Mouse (Mus musculus): ENCODE data around the gene Polr2a.

Gene Polr2a

DNA sequence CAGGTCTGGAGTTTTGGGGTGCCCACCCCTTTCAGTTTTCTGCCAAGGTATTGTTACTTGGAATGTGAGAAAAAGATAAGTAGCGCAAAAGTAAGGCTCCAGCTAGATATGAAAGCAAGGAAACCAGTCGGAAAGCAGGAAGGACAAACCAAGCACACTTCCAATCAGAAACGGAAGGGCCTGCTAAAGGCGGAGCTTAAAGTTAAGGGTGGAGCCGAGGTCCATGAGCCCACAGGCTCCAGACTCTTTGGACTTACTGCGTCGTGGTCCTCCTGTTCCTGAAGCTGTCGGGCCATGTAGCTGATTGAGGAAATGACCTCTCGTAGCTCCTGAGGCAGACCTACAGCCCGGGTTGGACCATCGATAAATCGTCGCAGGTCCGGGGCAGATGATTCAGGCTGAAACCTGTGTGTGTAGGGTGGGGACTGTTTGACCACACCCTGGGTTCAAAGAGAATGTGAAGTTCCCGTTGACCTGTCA, 26.4 kb upstream of the Polr2a start:
- in situ Hi-C loops (cut with MseI, MboI), result no loop called here

DNA sequence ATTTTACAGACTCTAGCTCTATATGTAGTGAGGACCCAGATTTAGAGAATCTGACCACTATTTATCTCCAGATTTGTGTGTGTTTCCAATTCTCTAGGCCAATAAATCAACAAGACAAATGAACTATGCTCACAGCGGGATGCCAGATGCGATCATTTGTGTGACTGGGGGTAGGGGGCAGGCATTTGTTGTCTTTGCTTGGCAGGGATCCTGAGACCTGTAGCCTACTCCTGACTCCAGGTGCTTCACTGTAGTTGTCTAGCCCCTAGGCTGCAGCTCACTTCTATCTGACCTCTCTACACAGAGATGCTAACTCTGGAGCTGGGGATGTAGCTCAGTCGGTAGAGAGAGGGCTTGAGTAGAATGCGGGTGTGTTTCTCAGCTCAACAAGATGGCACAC, 23.4 kb upstream of the Polr2a start:
- in situ Hi-C loops (cut with MseI, MboI), result no loop called here

DNA sequence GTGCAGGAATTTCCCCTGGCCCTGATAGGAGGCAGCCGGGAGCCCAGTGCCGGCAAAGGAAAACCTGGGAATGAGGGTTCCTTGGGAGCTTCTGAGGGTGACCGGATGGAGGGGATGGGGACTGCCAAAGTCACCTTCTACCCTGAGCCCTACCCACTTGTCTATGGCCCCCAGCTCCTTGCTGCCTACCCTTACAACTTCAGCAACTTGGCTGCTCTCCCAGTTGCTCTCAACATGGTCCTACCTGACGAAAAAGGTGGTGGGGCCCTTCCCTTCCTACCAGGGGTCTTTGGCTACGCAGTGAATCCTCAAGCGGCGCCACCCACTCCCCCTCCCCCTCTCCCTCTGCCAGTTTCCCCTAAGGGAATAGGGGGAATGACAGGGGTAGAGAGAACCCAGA, 20.5 kb upstream of the Polr2a start:
- in situ Hi-C loops (cut with MseI, MboI), result no loop called here

DNA sequence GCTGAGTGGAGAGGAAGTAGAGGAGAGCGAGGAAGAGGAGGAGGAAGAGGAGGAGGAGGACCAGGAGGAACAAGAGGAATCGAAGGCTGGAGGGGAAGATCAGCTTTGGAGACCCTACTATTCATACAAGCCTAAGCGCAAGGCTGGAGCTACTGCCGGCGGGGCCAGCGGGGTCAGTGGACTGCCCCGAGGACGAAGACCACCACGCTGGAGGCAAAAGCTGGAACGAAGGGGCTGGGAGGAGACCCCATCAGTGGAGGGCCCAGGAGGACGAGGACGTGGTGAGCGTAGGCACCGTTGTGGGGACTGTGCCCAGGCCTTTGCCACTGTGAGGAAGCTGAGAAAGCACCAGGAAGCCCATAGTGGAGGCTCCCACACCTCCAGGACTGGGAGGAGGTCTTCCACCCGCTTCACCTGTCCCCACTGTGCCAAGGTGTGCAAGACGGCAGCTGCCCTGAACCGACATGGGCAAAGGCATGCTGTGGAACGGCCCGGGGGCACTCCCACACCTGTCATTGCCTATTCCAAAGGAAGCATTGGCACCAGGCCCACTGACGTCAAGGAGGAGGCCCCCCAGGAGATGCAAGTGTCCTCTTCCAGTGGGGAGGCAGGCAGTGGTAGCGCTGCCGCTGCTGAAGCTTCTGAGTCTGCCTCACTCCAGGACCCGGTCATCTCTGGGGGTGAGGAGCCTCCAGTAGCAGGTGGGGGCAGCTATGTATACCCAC, 20.0 kb upstream of the Polr2a start:
- in situ Hi-C loops (cut with MseI, MboI), result no loop called here

DNA sequence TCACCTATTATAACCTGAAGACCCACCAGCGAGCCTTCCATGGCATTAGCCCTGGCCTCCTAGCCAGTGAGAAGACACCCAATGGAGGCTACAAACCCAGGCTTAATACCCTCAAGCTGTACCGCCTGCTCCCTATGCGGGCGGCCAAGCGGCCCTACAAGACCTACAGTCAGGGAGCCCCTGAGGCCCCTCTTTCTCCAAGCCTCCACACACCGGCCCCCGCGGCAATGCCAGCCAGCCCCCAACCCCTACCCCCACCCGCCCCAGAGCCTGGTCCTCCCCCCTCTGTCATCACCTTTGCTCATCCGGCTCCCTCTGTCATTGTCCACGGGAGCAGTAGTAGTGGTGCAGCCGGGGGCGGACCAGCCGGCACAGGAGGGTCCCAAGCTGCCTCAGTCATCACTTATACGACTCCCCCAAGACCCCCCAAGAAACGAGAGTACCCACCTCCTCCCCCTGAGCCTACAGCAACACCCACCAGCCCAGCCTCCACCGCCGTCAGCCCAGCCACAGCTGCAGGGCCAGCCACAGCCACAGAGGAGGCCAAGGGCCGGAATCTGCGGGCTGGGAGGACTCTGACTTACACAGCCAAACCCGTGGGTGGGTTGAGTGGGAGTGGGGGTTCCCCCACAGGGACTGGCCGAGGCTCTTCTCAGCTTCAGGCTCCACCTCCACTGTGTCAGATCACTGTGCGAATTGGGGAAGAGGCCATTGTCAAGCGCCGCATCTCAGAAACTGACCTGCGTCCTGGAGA, 19.2 kb upstream of the Polr2a start:
- in situ Hi-C loops (cut with MseI, MboI), result no loop called here

DNA sequence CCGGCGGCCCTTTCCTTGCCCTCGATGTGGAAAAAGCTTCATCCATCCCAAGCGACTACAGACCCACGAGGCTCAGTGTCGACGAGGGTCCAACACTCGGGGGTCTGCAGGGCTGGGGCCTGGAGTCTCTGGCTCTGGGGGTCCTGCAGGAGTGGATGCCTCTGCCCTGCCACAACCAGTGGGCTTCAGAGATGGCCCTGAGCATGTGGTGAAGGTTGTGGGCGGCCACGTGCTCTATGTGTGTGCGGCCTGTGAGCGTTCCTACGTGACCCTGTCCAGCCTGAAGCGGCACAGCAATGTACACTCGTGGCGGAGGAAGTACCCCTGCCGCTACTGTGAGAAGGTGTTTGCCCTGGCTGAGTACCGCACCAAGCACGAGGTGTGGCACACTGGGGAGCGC, 18.1 kb upstream of the Polr2a start:
- in situ Hi-C loops (cut with MseI, MboI), result no loop called here

DNA sequence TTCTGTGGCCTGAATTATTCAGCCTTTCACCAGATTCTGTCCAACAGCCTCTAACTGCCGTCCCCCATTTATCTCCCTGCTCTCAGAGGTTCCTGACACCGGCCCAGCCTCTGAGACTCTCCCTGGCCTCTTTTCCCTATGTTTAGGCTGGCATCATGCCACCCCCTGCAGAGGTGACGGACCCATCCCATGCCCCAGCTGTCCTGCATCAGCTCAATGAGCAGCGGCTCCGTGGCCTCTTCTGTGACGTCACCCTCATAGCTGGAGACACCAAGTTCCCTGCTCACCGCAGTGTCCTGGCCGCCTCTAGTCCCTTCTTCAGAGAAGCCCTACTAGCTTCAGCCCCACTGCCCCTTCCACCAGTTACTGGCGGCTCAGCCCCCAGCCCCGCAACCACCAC, 17.3 kb upstream of the Polr2a start:
- in situ Hi-C loops (cut with MseI, MboI), result no loop called here

DNA sequence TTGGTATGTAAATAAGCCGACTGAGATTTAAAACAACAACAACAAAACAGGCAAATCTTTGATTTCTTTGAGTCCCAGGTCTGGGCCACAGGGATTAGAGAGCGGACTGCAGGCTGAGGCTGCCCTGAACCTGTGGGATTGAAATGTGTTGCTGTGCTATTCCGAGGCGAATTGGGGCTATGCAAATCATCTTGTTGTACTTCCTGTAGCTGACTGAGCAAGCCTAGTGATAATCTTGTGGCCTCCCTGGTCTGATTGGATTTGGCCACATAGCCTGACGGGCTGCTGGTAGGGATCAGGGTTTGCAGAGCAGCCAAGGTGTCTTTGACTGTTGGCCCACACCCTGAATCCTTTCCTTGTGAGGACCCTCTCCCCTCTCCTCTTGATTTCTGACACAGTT, 16.5 kb upstream of the Polr2a start:
- in situ Hi-C loops (cut with MseI, MboI), result no loop called here

DNA sequence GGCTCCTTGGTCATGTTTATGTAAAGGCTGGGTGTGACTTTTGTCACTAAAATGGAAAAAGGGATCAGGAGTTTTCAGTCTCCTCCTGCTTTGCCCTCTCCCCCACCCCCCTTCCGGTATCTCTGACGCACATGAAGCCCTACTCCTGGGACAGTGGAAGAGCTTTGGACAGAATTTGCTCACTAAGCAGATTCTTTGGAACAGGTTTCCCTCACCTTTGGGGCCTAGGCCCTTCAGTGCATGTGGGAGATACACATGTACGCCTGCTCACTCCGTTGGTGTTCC, 9.1 kb upstream of the Polr2a start:
- in situ Hi-C loops (cut with MseI, MboI), result no loop called here

DNA sequence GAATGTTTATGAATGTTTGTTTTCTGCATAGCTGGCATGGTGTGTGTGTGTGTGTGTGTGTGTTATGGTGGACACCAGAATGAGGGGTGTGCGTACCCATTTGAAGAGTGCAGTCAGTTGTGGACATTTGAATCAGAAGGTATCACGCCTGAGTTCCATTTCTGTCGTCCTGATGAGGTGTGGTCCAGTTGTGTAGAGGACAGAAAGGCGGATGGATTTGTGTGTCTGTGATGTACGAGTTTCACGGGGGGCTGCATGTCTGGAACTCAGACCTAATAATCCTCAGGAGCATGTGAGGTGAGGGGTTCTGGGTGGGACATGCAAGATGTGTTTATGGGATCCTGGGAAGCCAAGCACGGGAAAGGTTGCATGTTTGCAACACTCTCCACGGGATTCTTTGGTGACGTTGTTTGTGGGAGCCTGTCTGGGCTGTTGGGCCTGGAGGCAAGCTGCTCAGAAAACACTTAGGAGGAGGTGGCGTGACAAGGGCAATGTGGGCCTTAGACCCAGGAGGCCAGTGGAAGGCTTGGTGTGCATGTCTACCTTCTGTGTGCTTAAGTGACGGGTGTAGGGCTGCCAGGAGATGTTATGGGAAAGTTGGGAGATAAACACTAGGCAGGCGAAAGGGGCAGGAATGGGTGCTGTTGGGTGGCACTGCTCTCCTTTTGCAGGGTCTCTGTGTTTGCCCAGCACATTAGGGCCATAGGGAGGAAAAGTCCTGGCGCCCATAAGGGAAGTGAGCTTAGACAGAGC, 8.6 kb upstream of the Polr2a start:
- in situ Hi-C loops (cut with MseI, MboI), result no loop called here

DNA sequence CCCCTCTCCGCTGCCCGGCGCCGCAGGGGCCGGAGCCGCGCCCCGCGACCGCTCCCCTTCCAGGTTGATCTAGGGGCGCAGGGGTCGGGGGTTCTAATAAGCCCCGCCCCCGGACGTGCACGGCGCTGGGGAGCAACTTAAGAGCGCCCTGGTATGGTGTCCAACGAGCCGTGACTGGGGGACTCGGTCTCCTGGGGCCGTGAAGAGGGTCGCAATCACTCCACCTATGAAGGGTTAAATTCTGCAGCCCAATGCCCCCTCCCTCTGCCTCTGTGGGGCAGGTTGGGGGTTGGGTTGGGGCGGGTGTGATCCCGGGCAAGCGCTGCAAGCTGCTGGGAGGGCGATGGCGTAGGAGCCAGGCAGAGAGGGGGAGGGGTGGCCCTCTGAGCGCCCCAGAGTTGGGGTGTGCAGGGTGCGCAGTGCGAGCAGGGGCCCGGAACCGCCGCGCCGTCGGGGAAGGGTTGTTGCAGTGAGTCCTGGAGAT, 7.7 kb upstream of the Polr2a start:
- in situ Hi-C loops (cut with MseI, MboI), result no loop called here

DNA sequence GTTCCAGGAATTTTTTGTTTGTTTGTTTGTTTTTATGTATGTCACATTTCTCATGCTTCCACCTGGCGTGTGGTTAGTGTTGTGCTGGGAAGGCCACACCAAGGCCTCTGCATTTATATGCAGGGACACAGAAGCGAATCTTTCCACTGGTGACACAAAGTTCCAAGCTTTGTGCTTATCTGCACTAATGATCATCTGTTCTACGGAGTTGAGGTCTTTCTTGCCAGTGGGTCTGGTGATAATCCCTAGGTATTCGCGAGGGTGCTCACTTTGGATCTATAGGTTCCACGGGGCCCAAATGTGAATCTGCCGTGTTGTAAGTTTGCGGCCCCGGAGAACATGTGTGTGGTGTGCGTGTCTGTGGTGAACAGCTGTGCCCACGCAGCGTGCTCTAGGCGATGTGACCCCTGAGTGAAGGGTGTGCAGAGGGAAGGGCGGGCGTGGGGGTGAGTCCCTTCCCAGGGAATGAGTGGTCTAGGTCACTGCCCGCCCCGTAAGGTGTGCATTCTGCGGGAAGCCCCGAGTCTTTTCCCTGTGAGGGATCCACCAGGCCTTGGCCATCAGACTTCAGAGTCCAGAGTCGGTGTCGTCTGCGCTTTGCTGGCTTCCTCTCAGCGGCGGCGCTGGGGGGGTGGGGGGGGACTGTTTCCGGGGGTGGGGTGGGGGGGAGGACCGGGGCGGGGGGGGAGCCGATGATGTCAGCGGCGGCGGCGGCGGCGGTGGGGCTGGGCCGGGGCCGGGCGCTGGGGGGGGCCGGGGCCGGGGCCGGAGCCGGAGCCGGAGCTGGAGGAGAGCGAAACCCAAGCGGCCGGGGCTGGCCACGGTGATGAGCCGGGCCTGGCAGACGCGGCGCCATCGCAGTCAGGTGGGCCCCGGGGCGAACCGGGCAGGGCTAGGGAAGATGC, 7.0 kb upstream of the Polr2a start, which contains the start of gene Zbtb4:
Zbtb4 (plus strand) TSS at position 692 of the 905 bp plus-strand sequence.
- in situ Hi-C loops (cut with MseI, MboI), result no loop called here

DNA sequence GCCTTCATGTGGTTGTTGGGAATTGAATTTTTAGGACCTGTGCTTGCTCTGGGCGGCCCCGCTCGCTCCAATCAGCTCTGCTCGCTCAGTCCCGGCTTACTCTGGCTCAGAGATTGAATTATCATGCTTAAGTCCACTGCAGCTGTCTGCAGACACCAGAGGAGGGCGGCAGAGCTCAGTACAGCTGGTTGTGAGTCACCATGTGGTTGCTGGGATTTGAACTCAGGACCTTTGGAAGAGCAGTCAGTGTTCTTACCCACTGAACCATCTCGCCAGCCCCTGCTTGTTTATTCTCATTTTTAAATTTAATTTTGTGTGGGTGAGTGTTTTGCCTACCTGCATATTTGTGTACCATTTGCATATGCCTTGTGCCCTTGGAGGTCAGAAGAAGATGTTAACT, 5.1 kb upstream of the Polr2a start:
- in situ Hi-C loops (cut with MseI, MboI), result no loop called here

DNA sequence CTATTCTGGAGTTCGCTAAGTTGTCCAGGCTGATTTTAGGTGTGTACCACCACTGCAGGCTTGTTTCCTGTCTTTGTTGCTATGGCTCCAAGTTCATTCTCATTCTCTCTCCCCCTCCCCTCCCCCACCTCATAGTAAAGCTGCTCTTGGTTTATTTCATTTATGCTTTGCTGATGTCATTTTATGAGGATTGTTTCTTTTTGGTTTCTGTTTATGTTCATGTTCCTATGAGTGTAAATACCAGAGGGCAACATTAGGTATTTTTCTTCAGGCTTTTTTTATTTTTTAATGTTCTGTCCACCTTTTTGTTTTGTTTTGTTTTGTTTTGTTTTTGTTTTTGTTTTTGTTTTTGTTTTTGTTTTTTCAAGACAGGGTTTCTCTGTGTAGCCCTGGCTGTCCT, 3.4 kb upstream of the Polr2a start, which contains the start of gene Slc35g3:
Slc35g3 (minus strand) TSS at position 101 of the 400 bp plus-strand sequence.
- in situ Hi-C loops (cut with MseI, MboI), result no loop called here

DNA sequence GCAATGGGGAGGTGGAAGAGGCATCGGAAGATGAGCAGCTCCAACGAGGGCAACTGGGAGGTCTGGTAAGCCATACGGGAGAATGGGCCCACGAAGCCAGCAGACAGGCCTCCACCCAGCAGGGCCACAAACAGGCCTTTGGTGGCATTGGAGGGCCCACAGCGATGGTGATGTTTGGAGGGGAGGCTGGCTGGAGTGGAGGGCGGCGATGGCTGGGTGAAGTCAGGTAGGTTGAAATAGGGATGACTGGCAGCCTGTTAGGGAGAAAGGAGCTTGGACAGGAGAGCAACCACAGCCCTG, 2.4 kb upstream of the Polr2a start:
- in situ Hi-C loops (cut with MseI, MboI), result no loop called here

DNA sequence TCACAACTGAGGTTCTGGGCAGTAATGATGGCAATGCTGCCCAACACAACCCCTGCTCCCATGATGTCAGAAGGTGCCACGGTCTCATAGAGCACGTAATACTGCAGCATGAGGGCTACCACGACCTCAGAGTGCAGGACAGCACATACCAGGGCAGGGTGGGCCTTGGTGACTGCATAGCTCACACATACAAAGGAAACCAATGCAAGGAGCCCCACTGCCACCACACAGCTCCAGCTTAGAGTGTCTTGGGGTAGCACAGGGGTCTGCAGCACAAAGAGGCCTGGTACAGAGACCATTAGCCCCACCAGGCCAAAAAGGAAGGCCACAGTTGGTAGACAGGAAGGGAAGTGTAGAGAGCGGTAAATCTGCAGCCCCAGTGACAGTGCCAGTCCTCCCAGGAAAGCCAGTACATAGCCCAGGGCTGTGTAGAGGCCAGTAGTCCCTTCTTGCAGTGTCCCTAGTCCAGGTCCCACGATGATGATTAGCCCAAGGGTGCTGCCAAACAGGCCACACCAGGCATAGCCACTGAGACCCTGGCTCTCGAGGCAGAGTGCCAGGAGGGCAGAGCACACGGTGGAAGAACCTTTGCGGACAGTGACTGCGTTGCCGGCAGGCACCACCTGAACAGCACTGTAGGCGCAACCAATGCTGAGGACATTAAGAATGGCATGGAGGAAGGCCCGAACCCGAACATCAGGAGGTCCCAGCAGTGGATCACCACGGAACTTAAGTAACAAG, 1.9 kb upstream of the Polr2a start:
- in situ Hi-C loops (cut with MseI, MboI), result no loop called here

DNA sequence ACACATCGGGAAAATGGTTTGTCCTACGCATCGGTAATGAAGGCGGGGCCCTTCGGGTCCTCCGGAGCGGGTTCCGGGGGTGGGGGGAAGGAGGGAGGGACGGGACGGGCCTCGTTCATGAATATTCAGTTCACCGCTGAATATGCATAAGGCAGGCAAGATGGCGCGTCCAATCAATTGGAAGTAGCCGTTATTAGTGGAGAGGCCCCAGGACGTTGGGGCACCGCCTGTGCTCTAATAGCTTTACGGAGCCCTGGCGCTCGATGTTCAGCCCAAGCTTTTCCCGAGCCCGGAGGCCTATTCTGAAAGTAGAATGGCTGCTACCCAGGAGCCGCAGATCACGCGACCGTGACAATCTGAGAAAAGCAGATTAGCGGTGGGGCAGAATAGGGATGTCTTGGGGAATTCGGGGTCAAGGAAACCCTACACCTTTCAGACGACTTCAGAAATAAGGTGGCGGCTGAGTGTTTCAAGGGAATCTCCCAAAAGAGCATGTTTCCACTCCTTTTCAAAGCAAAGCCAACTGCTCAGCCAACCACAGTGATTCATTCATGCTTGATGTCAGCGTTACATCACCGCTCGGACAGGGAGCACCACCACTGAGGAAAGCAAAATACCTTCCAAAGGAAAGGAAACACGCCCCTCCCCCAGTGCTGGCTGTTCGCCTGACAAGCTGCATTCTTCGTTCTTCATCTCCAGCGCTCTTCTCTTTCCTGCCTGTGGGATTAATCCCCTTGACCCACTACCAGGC, 709 bp upstream of the Polr2a start:
- in situ Hi-C loops (cut with MseI, MboI), result no loop called here

DNA sequence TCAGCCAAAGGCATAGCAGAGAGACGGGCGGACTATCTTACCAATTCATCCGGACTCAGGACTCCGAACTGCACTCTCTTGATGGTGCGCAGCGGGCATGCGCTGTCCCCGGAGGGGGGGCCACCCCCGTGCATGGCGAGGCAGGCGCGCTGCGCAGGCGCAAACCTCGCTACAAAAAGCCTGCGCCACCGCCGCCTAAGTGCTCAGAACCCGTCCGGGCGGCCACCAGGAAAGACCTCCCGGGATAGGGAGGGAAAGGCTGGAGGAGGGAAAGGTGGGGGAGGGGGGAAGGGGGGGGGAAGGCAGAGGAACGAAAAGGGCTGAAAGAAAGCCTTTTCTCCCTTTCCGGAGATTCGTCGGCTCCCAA, 364 bp downstream of the Polr2a start:
- in situ Hi-C loops (cut with MseI, MboI), result no loop called here

DNA sequence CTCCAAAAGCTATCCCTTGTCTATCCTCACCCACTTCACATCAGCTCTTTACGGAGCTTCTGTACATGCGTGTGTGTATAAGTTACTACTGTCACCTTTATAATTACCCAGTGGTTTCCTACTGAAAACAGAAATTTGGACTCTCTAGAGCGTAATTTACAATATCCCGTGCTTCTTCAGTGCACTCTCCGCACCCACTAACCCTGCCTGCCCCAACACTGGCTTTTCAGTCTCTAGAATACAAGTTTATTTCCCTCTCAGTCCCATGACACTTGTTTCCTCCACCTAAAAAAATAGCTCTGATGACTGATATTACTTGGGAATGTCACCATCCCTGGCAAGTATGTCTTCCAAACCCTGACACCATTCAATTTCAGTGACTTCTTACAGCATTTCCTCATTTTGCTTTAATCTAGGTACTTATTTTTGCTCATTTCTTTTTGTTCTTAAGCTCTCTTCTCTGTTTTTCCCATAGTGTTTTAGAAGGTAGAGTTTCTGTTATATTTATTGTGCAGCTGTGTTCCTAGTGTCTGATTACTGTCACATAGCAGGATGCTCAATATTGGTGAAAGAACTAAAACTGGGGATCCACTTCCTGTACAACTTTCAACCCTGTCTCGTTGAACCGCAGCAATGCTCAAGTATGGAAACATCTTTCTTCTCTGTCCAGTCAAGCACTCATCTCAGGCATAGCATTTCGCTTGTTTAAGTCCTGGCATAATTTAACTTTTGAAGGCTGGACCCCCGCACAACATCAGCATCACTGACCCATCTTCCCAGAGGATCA, 941 bp downstream of the Polr2a start:
- in situ Hi-C loops (cut with MseI, MboI), result no loop called here
